Mouse (Mus musculus) layer of hippocampus, adult 8-10 months (tissue): ENCODE results near the gene Slain2. TPM values are rescaled to one million over a fixed set of nuclear protein-coding genes. Genes with fewer than 3 reads are reported as not detected.
A peak's percentile ranks its signal among the peaks of the same experiment; 100 is the strongest.

Experiments used
- DNase-seq, 2 experiments: peaks; one replicate each; pipeline ENCODE4 v3.0.0; 2022; ENCODE audit warnings: low spot score in 2 of 2
- total RNA-seq, 4 experiments: library from RNA; stranded (reverse); gene quantifications; 2 replicates each; pipeline ENCODE4 v1.2.4; 2022

Slain2 gene
- 10 to 100 TPM; 23.7 to 26.8 (median 25.7) TPM for total RNA-seq

DNA sequence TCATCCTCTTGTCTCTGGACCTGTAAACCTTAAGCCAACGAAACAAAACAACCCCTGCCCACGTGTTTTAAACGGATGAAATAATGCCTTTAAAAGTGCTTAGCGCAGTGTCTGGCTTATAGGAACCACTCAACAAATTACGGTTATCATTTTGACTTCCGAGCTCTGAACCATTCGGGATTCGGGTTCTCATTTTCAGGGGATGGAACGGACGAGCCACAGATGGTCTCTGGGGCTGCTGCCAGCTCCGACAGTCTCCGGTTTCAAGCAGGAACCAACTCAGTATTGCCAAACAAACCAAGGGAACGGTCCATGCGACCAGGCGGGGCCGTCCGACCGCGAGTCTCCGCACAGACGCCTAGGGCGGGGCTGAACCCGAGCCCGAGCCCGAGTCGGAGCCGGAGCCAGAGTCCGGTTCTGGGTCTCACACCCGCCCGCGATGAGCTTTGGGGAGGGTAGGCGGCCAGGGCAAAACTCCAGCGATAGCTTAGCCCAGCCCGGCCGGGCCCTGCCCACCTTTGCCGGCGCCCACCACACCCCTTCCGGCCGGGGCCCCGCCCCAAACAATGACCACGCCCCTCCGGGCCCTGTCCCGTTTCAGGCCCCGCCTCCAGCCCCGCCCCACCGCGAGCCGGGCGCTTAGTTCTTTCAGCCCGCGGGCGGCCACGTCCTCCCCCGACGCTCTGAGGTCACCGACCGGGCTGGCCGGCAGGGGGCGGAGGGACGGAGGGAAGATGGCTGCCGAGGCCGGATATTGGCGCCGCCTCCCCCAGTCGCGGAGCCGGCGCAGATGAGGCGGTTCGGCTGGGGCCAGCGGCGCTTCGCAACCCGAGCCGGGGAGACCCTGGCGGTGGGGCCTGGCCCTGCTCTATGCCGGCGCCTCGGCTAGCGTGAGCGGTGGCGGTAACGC lies at the start of gene Slain2:
Gene Slain2 (plus strand): TSS at position 657 of the 910 bp plus-strand sequence.
- DNase-seq: peak; percentile 88 to 91

- no peak for DNase-seq
These were observed 49.4 kb upstream of the Slain2 start for GRCm38 (mm10) chr5:72864654-72865178.

DNA sequence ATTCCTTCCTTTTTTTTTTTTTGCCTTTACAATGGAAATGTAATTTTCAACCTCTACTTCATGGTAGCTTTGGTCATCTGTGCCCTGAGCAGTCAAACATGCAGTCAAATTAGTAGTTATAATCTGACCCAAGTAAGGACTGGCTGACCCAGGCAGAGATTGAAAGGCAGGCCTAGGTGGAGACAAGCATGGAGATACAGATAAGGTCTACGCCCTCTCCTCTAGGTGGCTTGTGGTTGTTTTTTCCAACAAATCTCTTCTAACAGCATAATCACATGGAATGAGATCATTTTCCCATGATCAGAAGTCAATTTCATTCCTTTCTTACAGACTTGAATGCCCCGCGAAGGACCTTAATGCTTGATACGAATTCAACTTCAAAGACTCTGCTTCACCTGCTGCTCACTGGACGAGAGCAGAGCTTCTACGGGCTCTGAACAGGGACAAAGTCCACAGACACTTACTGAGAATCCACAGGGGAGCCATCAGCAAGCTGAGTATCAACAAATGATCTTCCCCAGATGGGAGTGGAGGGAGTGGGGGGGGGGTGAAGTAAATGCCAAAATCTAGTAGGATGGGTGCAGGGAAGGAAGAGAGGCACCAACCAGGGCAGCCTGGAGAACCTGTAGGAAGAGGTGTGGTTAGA lies 47.7 kb upstream of the Slain2 start:
- DNase-seq: no peak

DNA sequence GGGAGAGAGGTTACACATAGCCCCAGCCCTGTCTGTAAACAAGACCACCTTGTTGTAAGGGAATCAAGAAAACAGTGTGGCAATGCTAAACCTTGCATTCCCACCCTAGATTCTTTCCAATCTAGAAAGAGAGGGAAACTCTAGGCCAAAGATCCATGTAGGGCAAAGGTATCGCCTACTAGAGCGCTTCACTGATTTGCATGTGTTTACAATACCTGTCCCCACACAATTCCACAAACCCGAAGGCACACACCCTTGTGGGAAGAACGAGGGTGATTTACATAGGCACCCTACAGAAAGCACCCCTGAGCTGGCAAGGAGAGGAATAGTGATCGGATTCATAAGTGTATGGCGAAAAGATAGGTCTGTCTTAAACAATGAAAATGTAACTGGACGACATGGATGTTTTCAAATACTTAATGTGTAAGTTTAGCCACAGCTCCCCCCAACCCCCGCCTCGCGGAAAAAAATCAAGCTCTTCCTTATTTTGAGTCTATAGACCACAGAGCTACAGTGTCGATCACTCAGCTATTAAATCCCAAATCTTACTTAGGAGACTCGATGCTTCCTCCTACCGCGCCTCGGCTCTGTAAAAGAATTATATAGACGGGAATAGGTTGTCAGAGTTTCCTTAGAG lies 47.0 kb upstream of the Slain2 start:
- DNase-seq: no peak

DNA sequence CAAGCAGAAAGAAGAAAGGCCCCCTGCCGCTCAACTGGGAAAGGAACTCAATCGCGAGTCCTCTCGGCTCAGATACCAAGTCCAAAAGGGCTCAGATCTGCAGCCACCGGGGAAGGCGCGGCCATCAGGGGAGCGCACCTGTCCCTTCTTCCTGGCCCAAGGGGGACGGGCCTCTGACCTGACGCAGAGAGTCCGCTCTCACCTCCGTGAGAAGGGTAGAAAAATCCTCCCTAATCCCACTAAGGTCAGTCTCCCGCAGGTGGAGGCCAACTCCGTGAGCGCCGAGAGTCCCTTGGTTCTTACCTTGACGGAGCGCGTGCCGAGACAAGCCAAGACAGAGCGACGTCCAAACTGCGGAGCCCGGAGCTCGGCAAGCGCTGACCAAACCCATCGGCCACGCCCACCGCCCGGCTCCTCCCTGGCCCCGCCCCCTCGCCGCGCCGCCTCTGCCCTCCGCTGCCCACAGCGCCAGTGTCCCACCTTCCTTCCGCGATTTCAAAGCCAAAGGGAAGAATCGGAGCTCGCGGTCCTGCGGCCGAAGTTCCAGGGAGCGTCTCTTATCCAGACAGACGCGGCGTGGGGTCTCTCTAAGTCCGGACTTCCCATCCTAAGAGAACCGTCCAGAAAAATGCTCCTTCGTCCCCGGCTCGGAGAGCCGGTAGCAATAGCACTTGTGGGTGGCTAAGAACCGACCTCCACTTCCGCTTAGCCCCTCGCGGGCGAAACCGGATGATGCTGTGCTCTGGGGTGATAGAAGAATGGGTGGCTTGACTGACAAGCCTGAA lies 45.8 kb upstream of the Slain2 start, which contains the start of gene Tec:
Gene Tec (minus strand): TSS at position 393 of the 785 bp plus-strand sequence.
- DNase-seq: peak in 1 of 2 experiments; percentile 54

DNA sequence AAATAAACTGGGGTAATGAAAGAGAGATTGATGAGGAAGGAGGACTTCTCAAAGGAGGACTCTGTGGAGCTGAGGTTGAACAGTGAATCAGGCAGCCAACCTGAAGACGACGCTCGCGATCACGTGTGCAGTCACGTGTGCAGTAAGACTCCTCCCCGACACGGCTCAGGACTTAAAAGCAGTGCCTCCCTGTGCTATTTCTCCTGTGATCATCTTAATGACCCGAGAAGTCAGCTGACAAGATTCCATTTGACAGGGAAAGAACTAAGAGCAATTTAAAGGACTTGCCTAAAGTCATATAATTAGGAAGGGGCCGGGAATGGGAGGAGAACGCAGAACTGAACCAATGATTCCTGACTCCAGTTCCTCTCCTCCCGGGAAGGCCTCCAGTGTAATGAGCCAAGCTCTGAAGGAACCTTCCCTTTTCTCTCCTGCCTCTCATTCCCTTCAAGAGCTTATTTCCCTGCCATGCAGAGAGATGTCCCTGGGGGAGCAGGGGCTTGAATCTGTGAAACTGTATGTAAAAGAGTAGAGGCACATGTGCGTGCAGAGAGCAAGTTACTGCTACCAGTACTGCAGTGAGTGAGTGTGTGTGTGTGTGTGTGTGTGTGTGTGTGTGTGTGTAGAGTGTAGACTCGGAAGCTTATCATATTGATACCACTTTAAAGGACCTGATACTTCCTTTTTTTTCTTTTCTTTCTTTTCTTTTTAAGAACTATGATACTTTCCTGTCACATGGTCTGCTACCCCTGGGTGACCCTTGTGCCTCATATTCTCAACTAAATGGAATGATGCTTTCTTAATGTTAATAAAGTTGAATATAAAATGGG lies 44.1 kb upstream of the Slain2 start:
- DNase-seq: no peak

- no peak for DNase-seq
These were observed 43.0 kb upstream of the Slain2 start for GRCm38 (mm10) chr5:72871114-72871513.

DNA sequence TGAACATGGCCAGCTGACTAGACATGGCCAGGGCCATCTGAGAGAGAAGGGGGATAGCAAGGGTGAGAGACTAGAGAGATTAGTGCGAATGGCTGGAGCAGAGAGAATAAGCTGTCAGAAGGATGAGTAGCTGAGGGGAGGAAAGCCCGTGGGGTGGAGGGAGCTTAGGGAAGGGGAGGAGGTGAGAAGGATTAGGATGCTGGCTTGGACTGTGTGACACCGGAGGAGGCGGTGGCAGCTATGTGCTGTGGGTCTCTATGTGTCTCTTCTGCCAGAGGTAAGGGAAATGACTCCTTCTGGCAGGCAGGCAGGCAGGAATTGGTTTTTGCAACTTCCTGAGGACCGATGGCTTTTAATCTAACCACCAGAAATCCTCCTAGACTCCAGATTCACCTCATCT lies 34.4 kb upstream of the Slain2 start:
- DNase-seq: no peak

- no peak for DNase-seq
These were observed 32.2 kb upstream of the Slain2 start for GRCm38 (mm10) chr5:72881748-72882411.

DNA sequence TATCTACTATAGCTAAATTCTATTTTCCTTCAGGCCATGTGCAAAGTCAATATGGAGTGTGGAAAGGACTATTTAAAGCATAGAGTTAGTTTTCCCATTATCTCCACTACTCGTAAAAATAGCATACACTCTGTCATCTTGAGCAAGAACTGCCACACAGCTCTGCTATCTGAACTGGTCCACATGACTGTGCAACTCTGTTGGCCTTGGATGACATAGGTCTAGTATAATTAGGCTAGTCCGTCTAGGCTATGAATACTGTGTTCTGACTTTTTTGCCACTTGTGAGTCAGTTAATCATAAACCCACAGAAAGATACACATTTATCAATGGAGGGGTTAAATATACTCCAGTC lies 31.7 kb upstream of the Slain2 start:
- no peak for DNase-seq

DNA sequence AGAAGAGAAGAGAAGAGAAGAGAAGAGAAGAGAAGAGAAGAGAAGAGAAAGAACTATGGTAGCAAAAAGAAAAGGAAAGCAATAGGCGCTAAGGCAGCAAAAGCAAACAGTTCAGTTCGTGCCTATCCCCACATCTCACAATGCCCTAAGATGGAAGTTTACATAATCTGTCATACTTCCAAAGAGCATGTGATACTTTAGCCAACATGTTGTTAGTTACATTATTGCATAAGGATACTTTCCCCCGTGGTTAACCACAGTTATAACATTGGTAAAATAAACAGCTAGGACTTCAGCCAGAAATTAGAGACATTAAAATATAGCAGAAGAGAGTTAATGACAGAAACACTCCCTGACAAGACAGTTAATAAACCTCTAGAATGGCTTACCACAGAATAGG lies 30.4 kb upstream of the Slain2 start:
- no peak for DNase-seq

DNA sequence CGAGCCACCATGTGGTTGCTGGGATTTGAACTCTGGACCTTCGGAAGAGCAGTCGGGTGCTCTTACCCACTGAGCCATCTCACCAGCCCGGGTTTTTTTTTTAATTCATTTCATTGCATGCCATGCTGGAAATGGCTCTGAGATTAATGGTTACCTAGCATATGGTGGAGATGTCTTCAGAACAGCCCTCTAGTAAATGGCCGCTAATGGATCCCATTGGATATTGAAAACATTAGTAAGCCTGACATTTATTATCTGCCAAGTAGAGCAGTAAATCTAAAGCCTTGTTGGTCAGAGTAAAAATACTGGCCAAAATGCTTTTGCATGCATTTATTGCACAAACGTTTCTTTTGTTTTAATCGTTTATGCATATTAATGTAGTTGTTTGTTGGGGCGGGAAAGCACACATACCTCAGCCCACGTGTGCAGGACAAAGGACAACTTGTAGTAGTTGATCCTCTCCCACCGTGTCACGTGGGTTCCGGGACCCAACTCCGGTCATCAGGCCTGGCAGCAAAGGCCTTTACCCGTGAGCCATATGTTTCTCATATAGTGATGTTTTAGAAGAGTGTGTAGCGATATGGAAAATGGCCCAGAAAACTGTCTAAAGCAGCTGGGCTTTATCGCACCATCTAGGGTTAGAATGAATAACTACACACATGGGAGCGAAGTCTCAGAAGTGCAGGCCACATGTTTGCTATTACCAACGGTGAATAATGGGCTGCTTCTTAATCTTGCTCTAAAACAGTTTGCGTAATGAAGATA lies 27.5 kb upstream of the Slain2 start:
- DNase-seq: no peak

GRCm38 (mm10) chr5:72888260-72888659 lies 25.8 kb upstream of the Slain2 start:
- DNase-seq: no peak

DNA sequence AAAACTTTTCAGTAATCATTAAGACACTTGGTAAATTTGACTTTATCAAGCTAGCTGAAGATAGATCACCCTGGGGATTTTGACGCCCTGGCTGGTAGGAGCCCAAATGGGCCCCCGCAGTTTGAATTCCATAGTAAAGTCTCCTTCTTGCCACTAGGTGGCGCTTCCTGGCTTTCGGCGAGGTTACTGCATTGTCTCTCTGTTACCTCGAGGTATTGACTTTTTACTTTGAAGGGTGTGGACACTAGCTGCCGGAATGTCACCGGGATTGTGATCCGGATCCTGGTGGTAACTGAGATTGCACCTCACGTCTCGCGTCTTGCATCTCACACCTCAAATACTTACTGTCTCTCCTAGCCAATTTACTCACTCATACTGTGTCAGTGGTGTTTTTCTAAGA lies 22.6 kb upstream of the Slain2 start:
- DNase-seq: peak in 1 of 2 experiments; percentile 38

GRCm38 (mm10) chr5:72893987-72894386 lies 20.1 kb upstream of the Slain2 start:
- DNase-seq: no peak

GRCm38 (mm10) chr5:72895261-72895660 lies 18.8 kb upstream of the Slain2 start:
- no peak for DNase-seq

DNA sequence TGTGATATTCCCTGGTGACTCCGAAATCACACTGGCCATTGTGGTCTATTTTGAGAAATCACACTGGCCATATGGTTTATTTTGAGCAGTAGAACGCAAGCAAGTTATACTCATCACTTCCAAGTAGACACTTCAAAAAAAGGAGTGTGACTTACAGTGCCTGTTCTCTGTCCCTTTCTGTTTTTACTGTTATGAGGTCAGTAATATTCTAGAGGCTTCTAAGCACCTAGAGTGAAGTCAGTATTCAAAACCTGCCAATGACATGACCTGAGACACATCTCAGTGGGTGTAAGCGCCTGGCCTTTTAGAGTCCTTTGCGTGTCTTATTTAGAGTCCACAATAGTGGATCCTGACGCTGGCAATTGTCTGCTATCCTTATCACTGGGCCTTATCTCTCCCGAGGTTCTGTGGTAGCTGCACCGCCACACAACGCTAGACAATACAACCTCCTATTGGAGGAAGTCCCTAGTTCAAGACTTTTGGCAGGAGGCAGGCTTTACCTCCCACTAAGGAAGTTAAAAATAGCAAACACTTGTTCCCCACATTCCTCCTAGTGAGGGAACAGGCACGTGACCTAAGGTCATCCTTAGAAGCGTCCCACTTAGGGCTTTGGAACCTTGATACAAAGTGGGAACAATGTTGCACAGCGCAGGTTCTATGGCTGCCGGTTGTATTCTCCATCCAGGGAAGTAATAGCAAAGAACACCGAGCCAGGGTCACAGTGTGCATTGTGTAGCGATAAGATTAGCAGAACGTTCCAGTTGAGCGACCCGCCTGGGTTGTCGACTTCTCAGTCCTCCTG lies 17.4 kb upstream of the Slain2 start:
- no peak for DNase-seq

- no peak for DNase-seq
These were observed 16.1 kb upstream of the Slain2 start for GRCm38 (mm10) chr5:72897998-72898397.
